Mouse (Mus musculus) bone marrow macrophage, adult 2 months (primary cell): Measurements from ENCODE around the gene Zfp768.

Experiments used
- CTCF ChIP-seq: IDR thresholded peaks from 2 replicates; pipeline ENCODE4 v1.5.1; 2012; ENCODE audit warnings: low read depth, mild to moderate bottlenecking, low read length, moderate library complexity
- POLR2A ChIP-seq: IDR thresholded peaks from 2 replicates; pipeline ENCODE4 v1.6.1; 2012; ENCODE audit warnings: mild to moderate bottlenecking, low read depth, low read length, borderline replicate concordance

DNA sequence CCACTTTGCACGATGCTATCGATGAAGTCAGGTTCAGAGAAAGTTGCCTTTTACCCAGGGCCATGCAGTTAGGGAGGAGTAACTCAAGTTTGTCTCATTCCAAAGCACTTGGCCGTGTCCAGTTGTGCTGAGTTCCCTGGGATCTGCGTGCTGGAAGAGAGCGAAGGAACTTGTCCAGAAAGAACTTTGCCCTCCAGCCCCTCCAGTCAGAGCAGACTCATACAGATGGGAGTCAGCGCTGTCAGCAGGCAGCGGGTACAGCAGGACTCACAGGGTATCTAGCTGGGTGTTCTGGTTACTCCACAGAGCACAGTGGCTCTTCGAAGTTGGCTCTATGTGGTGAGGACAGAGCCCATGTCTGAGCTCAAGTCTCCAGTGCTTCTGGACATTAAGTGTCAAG is 19.8 kb downstream of the Zfp768 start:
- TF ChIP-seq CTCF (no peak), POLR2A (no peak)
